Mouse (Mus musculus): Measurements from ENCODE around the gene Eno2. TPM values are rescaled to one million over a fixed set of nuclear protein-coding genes. Genes with fewer than 3 reads are reported as not detected.

The Eno2 gene
- polyA plus RNA-seq, 1 experiment from 2014 or later: 0.39 TPM

DNA sequence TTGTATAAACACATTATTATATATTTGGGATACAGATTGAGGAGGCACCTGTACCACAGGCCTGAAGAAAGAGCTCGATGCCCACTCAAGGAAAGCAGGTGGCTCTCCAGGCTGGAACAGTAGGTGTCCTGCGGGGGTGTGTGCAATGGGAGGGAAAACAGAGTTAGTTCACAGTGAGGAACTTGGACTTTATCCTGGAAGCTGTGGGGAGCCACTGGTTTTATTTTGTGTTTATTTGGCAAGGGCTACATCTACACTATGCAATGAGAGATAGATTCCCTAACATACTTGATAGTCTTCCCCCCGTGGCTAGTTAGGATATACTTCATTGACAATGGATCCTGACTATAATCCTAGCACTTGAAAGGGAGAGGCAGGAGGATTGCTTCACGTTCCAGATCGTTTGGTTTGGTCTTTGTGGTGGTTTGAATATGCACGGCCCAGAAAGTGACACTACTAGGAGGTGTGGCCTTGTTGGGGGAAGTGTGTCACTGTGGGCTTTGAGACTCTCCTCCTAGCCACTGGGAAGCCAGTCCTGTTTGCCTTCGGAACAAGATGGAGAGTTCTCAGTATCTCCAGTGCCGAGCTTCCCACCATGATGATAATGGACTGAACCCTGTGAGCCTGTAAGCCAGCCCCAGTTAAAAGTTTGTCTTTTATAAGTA is 17.4 kb upstream of the Eno2 start:
- H3K9ac ChIP-seq: no peak overlapping the region
- H3K36me3 ChIP-seq (replicated peaks): no peaks in the 10 kb centered on the region
- H3K27ac ChIP-seq (replicated peaks): peak overlapping the region; percentile 35; the same call in 1 of the 2 replicates
- 39% methylated on average over 8 of the region's 8 CpGs for WGBS (ENCODE audit: insufficient replicate concordance)
- no peaks in the 10 kb centered on the region for H3K9me3 ChIP-seq (replicated peaks)
- 0 out of 2 replicates have a peak overlapping the region, but pooled peaks have one; percentile 19 for H3K4me2 ChIP-seq
- no peak overlapping the region for H3K4me3 ChIP-seq (replicated peaks)
- ATAC-seq (ENCODE audit: insufficient read depth): peak; percentile 63
- peaks cover 6% of the 10 kb centered on the region; the same call in 1 of the 2 replicates for H3K4me1 ChIP-seq (replicated peaks)
- no peaks in the 10 kb centered on the region for H3K27me3 ChIP-seq

DNA sequence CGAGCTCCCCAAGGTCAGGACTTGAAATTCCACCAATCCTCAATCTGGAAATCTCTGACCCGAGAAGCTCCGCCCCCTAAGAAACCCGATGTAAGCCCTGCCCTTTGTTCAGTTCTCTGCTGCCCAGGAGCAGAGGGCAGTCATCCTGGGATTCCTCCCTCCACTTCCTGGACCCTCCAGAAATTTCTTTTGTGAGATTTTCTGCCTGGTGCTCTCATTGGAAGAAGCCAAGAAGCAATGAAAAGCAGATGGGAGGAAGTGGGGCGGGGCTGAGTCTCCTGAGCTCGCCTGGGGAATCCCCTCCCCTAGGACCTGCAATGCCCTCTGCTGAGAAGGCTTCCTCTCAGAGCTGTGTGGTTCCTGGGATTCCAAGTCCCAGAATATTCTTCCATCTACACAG is 13.0 kb upstream of the Eno2 start:
- ATAC-seq (ENCODE audit: insufficient read depth): no peak
- Histone ChIP-seq H3K4me2 (peak overlapping the region; percentile 48), H3K27ac (replicated peaks) (no peak overlapping the region), H3K27me3 (peaks cover 44% of the 10 kb centered on the region), H3K36me3 (replicated peaks) (no peaks in the 10 kb centered on the region), H3K9ac (no peak overlapping the region), H3K9me3 (replicated peaks) (no peaks in the 10 kb centered on the region), H3K4me1 (replicated peaks) (peaks cover 9% of the 10 kb centered on the region; the same call in 1 of the 2 replicates), H3K4me3 (replicated peaks) (peak overlapping the region; percentile 30)
- WGBS (ENCODE audit: insufficient replicate concordance): 18% methylated on average over 6 of the region's 6 CpGs

DNA sequence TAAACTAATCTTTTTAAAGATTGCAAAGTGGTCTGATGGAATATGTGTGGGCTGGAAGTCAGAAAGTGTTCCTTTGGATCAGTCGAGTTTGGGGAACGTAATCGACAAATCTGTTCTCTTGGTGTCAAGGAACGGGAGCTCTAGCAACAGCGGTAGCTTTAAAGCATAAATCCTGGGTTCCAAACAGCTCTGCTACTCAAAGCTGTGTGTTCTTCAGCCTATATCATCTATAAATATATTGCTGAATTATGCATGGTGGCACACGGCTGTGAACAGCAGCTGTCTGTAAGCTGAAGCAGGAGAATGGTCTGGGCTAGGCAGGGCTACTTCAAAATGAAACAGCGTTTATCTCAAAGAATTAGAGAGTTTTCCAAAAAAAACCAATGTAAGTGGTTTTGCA is 11.4 kb upstream of the Eno2 start:
- H3K4me2 ChIP-seq: no peak overlapping the region
- H3K4me3 ChIP-seq (replicated peaks): no peak overlapping the region
- no peak overlapping the region for H3K27ac ChIP-seq (replicated peaks)
- H3K4me1 ChIP-seq (replicated peaks): peaks cover 9% of the 10 kb centered on the region; the same call in 1 of the 2 replicates
- H3K27me3 ChIP-seq: peaks cover 52% of the 10 kb centered on the region
- no peak overlapping the region for H3K9ac ChIP-seq
- ATAC-seq (ENCODE audit: insufficient read depth): no peak
- WGBS (ENCODE audit: insufficient replicate concordance): 79% methylated on average over 7 of the region's 7 CpGs
- no peaks in the 10 kb centered on the region for H3K9me3 ChIP-seq (replicated peaks)
- H3K36me3 ChIP-seq (replicated peaks): no peaks in the 10 kb centered on the region

- no peak for ATAC-seq (ENCODE audit: insufficient read depth)
- no peak overlapping the region for H3K9ac ChIP-seq
- peak overlapping the region; percentile 24 for H3K4me3 ChIP-seq (replicated peaks)
Observed at GRCm38 (mm10) chr6:124779984-124780416, 10.5 kb upstream of the Eno2 start.

GRCm38 (mm10) chr6:124779222-124779983 is 9.9 kb upstream of the Eno2 start, which contains the start of gene Lrrc23:
Lrrc23 (minus strand) TSS chr6:124779727.
- Histone ChIP-seq H3K36me3 (replicated peaks) (no peaks in the 10 kb centered on the region), H3K4me1 (replicated peaks) (peaks cover 9% of the 10 kb centered on the region; the same call in 1 of the 2 replicates), H3K4me2 (peak within 1 kb of the TSS; percentile 54), H3K4me3 (replicated peaks) (peak within 1 kb of the TSS; percentile 24), H3K9me3 (replicated peaks) (no peaks in the 10 kb centered on the region), H3K9ac (no peak within 1 kb of the TSS), H3K27me3 (peaks cover 56% of the 10 kb centered on the region), H3K27ac (replicated peaks) (no peak within 1 kb of the TSS)
- ATAC-seq (ENCODE audit: insufficient read depth): no peak
- 3% methylated on average over 23 of the region's 23 CpGs for WGBS (ENCODE audit: insufficient replicate concordance)

More at GRCm38 (mm10) chr6:124779984-124780416, 10.5 kb upstream of the Eno2 start:
- Histone ChIP-seq H3K4me2 (peak overlapping the region; percentile 54), H3K27me3 (peaks cover 52% of the 10 kb centered on the region), H3K36me3 (replicated peaks) (no peaks in the 10 kb centered on the region), H3K27ac (replicated peaks) (no peak overlapping the region), H3K4me1 (replicated peaks) (peaks cover 9% of the 10 kb centered on the region; the same call in 1 of the 2 replicates), H3K9me3 (replicated peaks) (no peaks in the 10 kb centered on the region)
- 13% methylated on average over 10 of the region's 10 CpGs for WGBS (ENCODE audit: insufficient replicate concordance)

GRCm38 (mm10) chr6:124770511-124770910 is 1.0 kb upstream of the Eno2 start:
- H3K27ac ChIP-seq (replicated peaks): no peak overlapping the region
- peaks cover 78% of the 10 kb centered on the region for H3K27me3 ChIP-seq
- ATAC-seq (ENCODE audit: insufficient read depth): no peak
- H3K4me2 ChIP-seq: no peak overlapping the region
- H3K4me1 ChIP-seq (replicated peaks): peaks cover 24% of the 10 kb centered on the region
- H3K9me3 ChIP-seq (replicated peaks): no peaks in the 10 kb centered on the region
- no peak overlapping the region for H3K9ac ChIP-seq
- H3K36me3 ChIP-seq (replicated peaks): no peaks in the 10 kb centered on the region
- WGBS (ENCODE audit: insufficient replicate concordance): 64% methylated on average over 15 of the region's 15 CpGs
- H3K4me3 ChIP-seq (replicated peaks): no peak overlapping the region

GRCm38 (mm10) chr6:124770013-124770412 is 540 bp upstream of the Eno2 start:
- no peaks in the 10 kb centered on the region for H3K9me3 ChIP-seq (replicated peaks)
- ATAC-seq (ENCODE audit: insufficient read depth): no peak
- H3K9ac ChIP-seq: no peak overlapping the region
- H3K27ac ChIP-seq (replicated peaks): no peak overlapping the region
- H3K4me1 ChIP-seq (replicated peaks): peaks cover 24% of the 10 kb centered on the region
- WGBS (ENCODE audit: insufficient replicate concordance): 21% methylated on average over 7 of the region's 7 CpGs
- H3K36me3 ChIP-seq (replicated peaks): no peaks in the 10 kb centered on the region
- peaks cover 81% of the 10 kb centered on the region for H3K27me3 ChIP-seq
- H3K4me2 ChIP-seq: no peak overlapping the region
- no peak overlapping the region for H3K4me3 ChIP-seq (replicated peaks)

GRCm38 (mm10) chr6:124768704-124769044 is 799 bp downstream of the Eno2 start:
- Histone ChIP-seq H3K9ac (no peak overlapping the region), H3K27ac (replicated peaks) (no peak overlapping the region), H3K27me3 (peaks cover 73% of the 10 kb centered on the region), H3K9me3 (replicated peaks) (no peaks in the 10 kb centered on the region), H3K4me3 (replicated peaks) (peak overlapping the region; percentile 45; the same call in 1 of the 2 replicates), H3K4me1 (replicated peaks) (peaks cover 24% of the 10 kb centered on the region), H3K4me2 (peak overlapping the region; percentile 68), H3K36me3 (replicated peaks) (no peaks in the 10 kb centered on the region)
- no peak for ATAC-seq (ENCODE audit: insufficient read depth)
- 3% methylated on average over 9 of the region's 9 CpGs for WGBS (ENCODE audit: insufficient replicate concordance)

DNA sequence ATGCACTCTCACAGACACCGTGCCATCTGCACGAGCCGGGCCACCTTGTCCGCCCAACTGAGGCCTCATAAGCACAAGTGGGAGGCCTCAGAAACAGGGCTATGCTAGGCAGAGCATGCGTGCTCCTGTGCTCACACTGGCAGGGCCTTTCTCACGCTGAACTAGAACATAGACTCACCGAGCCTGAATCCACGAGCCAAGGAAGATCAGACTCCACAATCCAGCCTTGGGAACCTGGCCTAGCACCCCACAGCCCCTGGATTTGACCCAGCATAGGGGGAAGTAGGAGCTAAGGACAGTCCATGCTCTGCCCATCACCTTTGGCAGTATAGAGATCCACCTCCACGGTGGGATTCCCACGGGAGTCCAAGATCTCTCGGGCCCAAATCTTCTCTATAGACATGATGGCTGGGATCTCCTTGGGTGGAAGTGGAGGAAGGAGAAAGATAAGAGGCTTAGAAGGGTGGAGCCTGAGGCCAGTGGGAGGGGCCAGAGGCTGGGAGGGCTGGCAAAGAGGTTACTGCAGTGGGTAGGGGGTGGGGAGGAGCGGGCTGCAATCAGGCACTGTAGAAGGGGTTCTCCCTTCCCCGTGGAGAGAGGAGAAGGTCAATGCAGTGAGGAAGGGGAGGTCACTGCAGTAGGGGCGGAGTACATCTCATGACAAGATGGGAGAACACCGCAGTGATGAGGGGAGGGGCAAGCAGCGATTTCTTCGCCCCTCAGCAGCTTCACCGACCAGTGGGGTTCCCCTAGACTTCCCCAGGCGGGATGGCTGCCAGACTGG is 1.4 kb downstream of the Eno2 start:
- H3K9me3 ChIP-seq (replicated peaks): no peaks in the 10 kb centered on the region
- H3K27ac ChIP-seq (replicated peaks): no peak overlapping the region
- no peak for ATAC-seq (ENCODE audit: insufficient read depth)
- H3K36me3 ChIP-seq (replicated peaks): no peaks in the 10 kb centered on the region
- H3K9ac ChIP-seq: no peak overlapping the region
- peak overlapping the region; percentile 68 for H3K4me2 ChIP-seq
- H3K4me1 ChIP-seq (replicated peaks): peaks cover 24% of the 10 kb centered on the region
- H3K4me3 ChIP-seq (replicated peaks): 0 out of 2 replicates have a peak overlapping the region, but pooled peaks have one; percentile 45
- WGBS (ENCODE audit: insufficient replicate concordance): 23% methylated on average over 19 of the region's 19 CpGs
- H3K27me3 ChIP-seq: peaks cover 77% of the 10 kb centered on the region

GRCm38 (mm10) chr6:124767536-124767919 is 1.9 kb downstream of the Eno2 start:
- Histone ChIP-seq H3K4me2 (no peak overlapping the region), H3K27ac (replicated peaks) (no peak overlapping the region), H3K27me3 (peaks cover 81% of the 10 kb centered on the region), H3K4me3 (replicated peaks) (no peak overlapping the region), H3K9ac (no peak overlapping the region), H3K36me3 (replicated peaks) (no peaks in the 10 kb centered on the region), H3K4me1 (replicated peaks) (peaks cover 24% of the 10 kb centered on the region), H3K9me3 (replicated peaks) (no peaks in the 10 kb centered on the region)
- no peak for ATAC-seq (ENCODE audit: insufficient read depth)
- 60% methylated on average over 4 of the region's 4 CpGs for WGBS (ENCODE audit: insufficient replicate concordance)

- WGBS (ENCODE audit: insufficient replicate concordance): 72% methylated on average over 7 of the region's 7 CpGs
- Histone ChIP-seq H3K27me3 (peaks cover 84% of the 10 kb centered on the region), H3K4me2 (no peak overlapping the region), H3K9ac (no peak overlapping the region), H3K36me3 (replicated peaks) (no peaks in the 10 kb centered on the region), H3K4me1 (replicated peaks) (peaks cover 24% of the 10 kb centered on the region), H3K4me3 (replicated peaks) (no peak overlapping the region), H3K27ac (replicated peaks) (no peak overlapping the region), H3K9me3 (replicated peaks) (no peaks in the 10 kb centered on the region)
- no peak for ATAC-seq (ENCODE audit: insufficient read depth)
Observed at GRCm38 (mm10) chr6:124765951-124766350, 3.5 kb downstream of the Eno2 start.

All from liver, embryonic 15.5 days (tissue).